Mouse (Mus musculus): Measurements from ENCODE around the gene Dusp3.
"Not testable (repeated sequence)": the region's sequence is repeated elsewhere in the genome, so short reads cannot be mapped to it uniquely, and the experiment has no call there.

Dusp3 gene

GRCm38 (mm10) chr11:102010140-102010539 is 23.3 kb upstream of the Dusp3 start:
- DNase-seq: no peak

- no peak for DNase-seq
Measured at GRCm38 (mm10) chr11:102008954-102009637, 22.3 kb upstream of the Dusp3 start.

GRCm38 (mm10) chr11:102008372-102008771 is 21.6 kb upstream of the Dusp3 start:
- no peak for DNase-seq

- no peak for DNase-seq
Measured at GRCm38 (mm10) chr11:102006688-102007087, 19.9 kb upstream of the Dusp3 start.

- DNase-seq: no peak
Measured at GRCm38 (mm10) chr11:102006271-102006670, 19.5 kb upstream of the Dusp3 start.

GRCm38 (mm10) chr11:102004251-102004650 is 17.4 kb upstream of the Dusp3 start:
- DNase-seq: peak; percentile 18

GRCm38 (mm10) chr11:101999466-101999865 is 12.7 kb upstream of the Dusp3 start:
- DNase-seq: no peak

GRCm38 (mm10) chr11:101998258-101998657 is 11.4 kb upstream of the Dusp3 start:
- no peak for DNase-seq

- DNase-seq: no peak
Measured at GRCm38 (mm10) chr11:101995938-101996337, 9.1 kb upstream of the Dusp3 start.

GRCm38 (mm10) chr11:101994100-101994499 is 7.3 kb upstream of the Dusp3 start:
- peak; percentile 63 for DNase-seq

GRCm38 (mm10) chr11:101992411-101992810 is 5.6 kb upstream of the Dusp3 start:
- no peak for DNase-seq

GRCm38 (mm10) chr11:101991813-101992212 is 5.0 kb upstream of the Dusp3 start:
- DNase-seq: no peak

- DNase-seq: no peak
Measured at GRCm38 (mm10) chr11:101990244-101990643, 3.4 kb upstream of the Dusp3 start.

GRCm38 (mm10) chr11:101985990-101986389 is 823 bp downstream of the Dusp3 start:
- DNase-seq: peak; percentile 81

- not testable (repeated sequence) for DNase-seq
Measured at GRCm38 (mm10) chr11:101985450-101985849, 1.4 kb downstream of the Dusp3 start.

- DNase-seq: peak; percentile 85
Measured at GRCm38 (mm10) chr11:101984054-101985025, 2.5 kb downstream of the Dusp3 start, which contains the start of gene Cfap97d1. Gene Cfap97d1 (plus strand): TSS chr11:101984279.

GRCm38 (mm10) chr11:101983431-101983921 is 3.3 kb downstream of the Dusp3 start:
- DNase-seq: no peak

GRCm38 (mm10) chr11:101982981-101983411 is 3.8 kb downstream of the Dusp3 start:
- DNase-seq: no peak

GRCm38 (mm10) chr11:101981850-101982249 is 5.0 kb downstream of the Dusp3 start:
- peak; percentile 16 for DNase-seq

- DNase-seq: no peak
Measured at GRCm38 (mm10) chr11:101980603-101981157, 6.1 kb downstream of the Dusp3 start.

- DNase-seq: no peak
Measured at GRCm38 (mm10) chr11:101979140-101979539, 7.7 kb downstream of the Dusp3 start.

- DNase-seq: no peak
Measured at GRCm38 (mm10) chr11:101976949-101977348, 9.9 kb downstream of the Dusp3 start.

GRCm38 (mm10) chr11:101974923-101975322 is 11.9 kb downstream of the Dusp3 start:
- DNase-seq: peak; percentile 41

Measured in liver (tissue).